Mouse (Mus musculus): ENCODE measurements around the gene Zfp597.

GRCm38 (mm10) chr16:3830588-3831109, 53.7 kb downstream of the Zfp597 start, which contains the start of gene Olfr15:
- no peak for TF ChIP-seq POLR2AphosphoS5 (IDR thresholded peaks at IDR 0.05; ENCODE audit: borderline replicate concordance, low read depth, low read length)
- TF ChIP-seq GATA1 (IDR thresholded peaks at IDR 0.05; ENCODE audit: low read depth, low read length), result no peak
- no peak for TF ChIP-seq POLR2A (IDR thresholded peaks at IDR 0.05; ENCODE audit: control insufficient read depth in 1 of 2, insufficient read depth in 1 of 2, low read depth in 1 of 2, low read length in 2 of 2, poor library complexity in 1 of 2)
- peak; percentile 13; the same call in 1 of the 2 replicates for TF ChIP-seq SMC3 (IDR thresholded peaks at IDR 0.05; ENCODE audit: low read depth, low read length)
- TF ChIP-seq ZC3H11A (IDR thresholded peaks at IDR 0.05; ENCODE audit: low read depth, low read length), result no peak
- peak in 1 of 3 experiments; percentile 14; a peak in 1 of 6 replicates for TF ChIP-seq CTCF (IDR thresholded peaks at IDR 0.05 in 2 of 3, conservative IDR thresholded peaks at IDR 0.05 in 1 of 3; ENCODE audit: control insufficient read depth in 1 of 3, insufficient read depth in 1 of 3, low read depth in 2 of 3, low read length in 3 of 3, poor library complexity in 1 of 3, severe bottlenecking in 1 of 3)
- TF ChIP-seq HCFC1 (IDR thresholded peaks at IDR 0.05; ENCODE audit: low read depth, low read length), result no peak
- TF ChIP-seq MAZ (IDR thresholded peaks at IDR 0.05; ENCODE audit: low read depth, low read length), result no peak
- TF ChIP-seq MAX (IDR thresholded peaks at IDR 0.05; ENCODE audit: low read length), result no peak
- no peak for TF ChIP-seq USF2 (IDR thresholded peaks at IDR 0.05; ENCODE audit: borderline replicate concordance in 1 of 2, insufficient read depth in 1 of 2, low read depth in 1 of 2, low read length in 2 of 2)
- no peak for TF ChIP-seq ELF1 (IDR thresholded peaks at IDR 0.05; ENCODE audit: low read depth, low read length)
- no peak for TF ChIP-seq USF1 (IDR thresholded peaks at IDR 0.05; ENCODE audit: low read depth, low read length)
- TF ChIP-seq TCF12 (IDR thresholded peaks at IDR 0.05; ENCODE audit: low read depth, low read length), result no peak
